28 mouse cellular contexts compared by ENCODE assay signal in the genomic region with DNA sequence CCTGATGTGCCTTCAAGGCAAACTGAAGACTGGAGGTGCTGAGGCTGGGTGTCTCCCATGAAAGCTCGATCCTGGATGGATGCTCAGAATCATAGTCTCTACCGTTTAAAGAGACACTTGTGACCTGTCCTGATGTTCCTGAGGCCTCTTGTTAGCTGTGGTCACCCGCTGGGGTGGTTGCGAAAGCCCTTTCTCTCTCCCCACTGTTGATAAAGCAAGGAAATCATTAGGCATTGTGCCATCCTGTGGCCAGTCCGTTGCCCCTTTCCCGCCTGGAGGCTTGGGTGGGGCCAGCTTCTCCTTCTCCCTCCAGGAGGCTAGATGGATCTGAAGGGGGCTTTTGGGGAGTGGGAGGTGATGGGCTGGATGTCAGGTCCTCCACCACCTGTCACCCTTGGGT. TPM values are rescaled to one million over a fixed set of nuclear protein-coding genes. Genes with fewer than 3 reads are reported as not detected.
DNase-seq lines count a peak whose midpoint lies in the region; ATAC-seq lines count a peak whose summit lies in the region.
"Had no signal": no experiment of that assay in that cellular context is flagged by ENCODE, and none has a peak within 500 bp of the region (broad histone marks: within the 10 kb centered on the region; RNA-seq: fewer than 3 reads in every experiment).

No protein-coding gene starts in this region.

- no peak for ATAC-seq in liver, embryonic 11.5 days (replicated peaks; ENCODE audit: low FRiP score)
- ATAC-seq: activated CD4-positive, CD25-positive, alpha-beta regulatory T cell, adult 4 months; forebrain, postnatal 0 days had no signal

- WGBS in liver, embryonic 11.5 days = 52% methylated on average over 6 of the region's 6 CpGs
- 81% methylated on average over 6 of the region's 6 CpGs for WGBS in limb, embryonic 10.5 days

- H3K4me2 ChIP-seq in liver, embryonic 11.5 days = no peak overlapping the region
- H3K4me2 ChIP-seq: heart, embryonic 13.5 days; hindbrain, embryonic 12.5 days; kidney, embryonic 15.5 days; liver, embryonic 13.5 days had no signal

- H3K27ac ChIP-seq in liver, embryonic 11.5 days (ENCODE audit: low read depth, low read length) = no peak overlapping the region
- peak overlapping the region; percentile 11; the same call in 1 of the 2 replicates for H3K27ac ChIP-seq in limb, embryonic 10.5 days
- H3K27ac ChIP-seq: forebrain, embryonic 10.5 days; heart, adult 2 months; heart, embryonic 13.5 days; hindbrain, embryonic 12.5 days; kidney, embryonic 15.5 days; left cerebral cortex, adult 2 months; liver, embryonic 13.5 days had no signal

- DNase-seq in liver (peak; percentile 34), NIH3T3 (ENCODE audit: low read depth) (peak; percentile 64)
- DNase-seq in liver, embryonic 11.5 days (ENCODE audit: low spot score) = no peak
- DNase-seq in limb, embryonic 10.5 days (ENCODE audit: low spot score) = no peak
- no peak for DNase-seq in gastrocnemius, postnatal 4 days (ENCODE audit: low spot score in 2 of 2)
- DNase-seq in adrenal gland, postnatal 4 days (ENCODE audit: low spot score in 2 of 2) = no peak
- no peak for DNase-seq in kidney, postnatal 25 days
- DNase-seq: adrenal gland, postnatal 10 days; cerebellum, adult 9-10 months; forebrain, postnatal 0 days; gastrocnemius, postnatal 14 days; heart, adult 2 months; heart, postnatal 14 days; kidney, adult 11 months; liver, embryonic 13.5 days; lung, postnatal 10 days; right cerebral cortex, postnatal 14 days; spleen, adult 18-20 months had no signal

- H3K9ac ChIP-seq in liver, embryonic 11.5 days (ENCODE audit: low read depth, low read length) = no peak overlapping the region
- H3K9ac ChIP-seq: forebrain, postnatal 0 days; heart, embryonic 13.5 days; hindbrain, embryonic 12.5 days; kidney, embryonic 15.5 days; liver, embryonic 13.5 days had no signal

- H3K4me1 ChIP-seq in liver, embryonic 11.5 days (replicated peaks; ENCODE audit: control insufficient read depth, insufficient read depth, low read length) = peaks cover 2% of the 10 kb centered on the region
- peaks cover 20% of the 10 kb centered on the region for H3K4me1 ChIP-seq in limb, embryonic 10.5 days
- peaks cover 75% of the 10 kb centered on the region for H3K4me1 ChIP-seq in megakaryocyte, embryonic 14.5 days

- H3K9me3 ChIP-seq in liver, embryonic 11.5 days (ENCODE audit: control insufficient read depth, low read length) = no peaks in the 10 kb centered on the region
- H3K9me3 ChIP-seq in limb, embryonic 10.5 days (replicated peaks) = no peaks in the 10 kb centered on the region
- H3K9me3 ChIP-seq in megakaryocyte, embryonic 14.5 days = peaks cover 5% of the 10 kb centered on the region; the same call in 1 of the 2 replicates
- H3K9me3 ChIP-seq: embryonic facial prominence, embryonic 10.5 days; forebrain, embryonic 10.5 days; heart, embryonic 13.5 days; hindbrain, embryonic 12.5 days; kidney, embryonic 15.5 days; liver, embryonic 13.5 days had no signal

- no peaks in the 10 kb centered on the region for H3K27me3 ChIP-seq in liver, embryonic 11.5 days (replicated peaks; ENCODE audit: control insufficient read depth, insufficient read depth, low read length)
- H3K27me3 ChIP-seq in limb, embryonic 10.5 days (ENCODE audit: low read depth, poor library complexity, severe bottlenecking) = no peaks in the 10 kb centered on the region
- peaks cover 64% of the 10 kb centered on the region for H3K27me3 ChIP-seq in megakaryocyte, embryonic 14.5 days (replicated peaks)
- H3K27me3 ChIP-seq: hindbrain, embryonic 12.5 days; kidney, embryonic 15.5 days; liver, embryonic 13.5 days had no signal

- H3K4me3 ChIP-seq in liver, embryonic 11.5 days (ENCODE audit: low read depth, low read length) = no peak overlapping the region
- H3K4me3 ChIP-seq in limb, embryonic 10.5 days = no peak overlapping the region
- peak overlapping the region; percentile 18 for H3K4me3 ChIP-seq in megakaryocyte, embryonic 14.5 days (replicated peaks)
- H3K4me3 ChIP-seq: embryonic facial prominence, embryonic 10.5 days; forebrain, embryonic 10.5 days; heart, adult 2 months; heart, embryonic 13.5 days; hindbrain, embryonic 12.5 days; kidney, embryonic 15.5 days; left cerebral cortex, adult 2 months; liver, embryonic 13.5 days had no signal

- no peaks in the 10 kb centered on the region for H3K36me3 ChIP-seq in liver, embryonic 11.5 days (ENCODE audit: control insufficient read depth, insufficient read depth, low read length)
- no peaks in the 10 kb centered on the region for H3K36me3 ChIP-seq in limb, embryonic 10.5 days
- H3K36me3 ChIP-seq in megakaryocyte, embryonic 14.5 days (replicated peaks; ENCODE audit: low read length) = no peaks in the 10 kb centered on the region
- H3K36me3 ChIP-seq: embryonic facial prominence, embryonic 10.5 days; forebrain, embryonic 10.5 days; heart, embryonic 13.5 days; hindbrain, embryonic 12.5 days; kidney, embryonic 15.5 days; liver, embryonic 13.5 days had no signal

RNA-seq across cellular contexts. Expression of gene Tmem189, which starts 21.0 kb away (rescaled TPM):
- polyA plus RNA-seq in liver, embryonic 11.5 days (2014; fragmentation: Nextera tagmentation; extraction: Ambion mirVana) = 30.5 and 32.6 TPM in 2 replicates
- polyA plus RNA-seq in limb, embryonic 10.5 days (2016; fragmentation: Nextera tagmentation; extraction: Ambion mirVana) = 41.9 and 43.2 TPM in 2 replicates
- 164 and 173 TPM in 2 replicates for polyA plus RNA-seq in megakaryocyte, embryonic 14.5 days (2012; ENCODE audit: insufficient read depth, low replicate concordance)
- 10 to 100 TPM; 27.4 to 28.0 TPM for total RNA-seq in gastrocnemius, postnatal 4 days (2021)
- total RNA-seq in adrenal gland, postnatal 4 days (2021) = 10 to 100 TPM; 32.9 to 35.4 TPM

RNA-seq across cellular contexts. Expression of gene Cebpb, which starts 21.9 kb away (rescaled TPM):
- 13.9 and 14.4 TPM in 2 replicates for polyA plus RNA-seq in liver, embryonic 11.5 days (2014; fragmentation: Nextera tagmentation; extraction: Ambion mirVana)
- polyA plus RNA-seq in limb, embryonic 10.5 days (2016; fragmentation: Nextera tagmentation; extraction: Ambion mirVana) = 1.2 and 2.2 TPM in 2 replicates
- polyA plus RNA-seq in megakaryocyte, embryonic 14.5 days (2012; ENCODE audit: insufficient read depth, low replicate concordance) = 372 and 610 TPM in 2 replicates
- 10 to 100 TPM; 25.7 to 35.7 TPM for total RNA-seq in gastrocnemius, postnatal 4 days (2021)
- 100 to 1,000 TPM; 229 to 255 TPM for total RNA-seq in adrenal gland, postnatal 4 days (2021)

RNA-seq across cellular contexts. Expression of gene Gm20431, which starts 49.3 kb away (rescaled TPM):
- 3.8 and 4.9 TPM in 2 replicates for polyA plus RNA-seq in liver, embryonic 11.5 days (2014; fragmentation: Nextera tagmentation; extraction: Ambion mirVana)
- polyA plus RNA-seq in limb, embryonic 10.5 days (2016; fragmentation: Nextera tagmentation; extraction: Ambion mirVana) = 1.0 and 4.0 TPM in 2 replicates
- polyA plus RNA-seq in megakaryocyte, embryonic 14.5 days (2012; ENCODE audit: insufficient read depth, low replicate concordance) = not detected in 2 replicates
- total RNA-seq in gastrocnemius, postnatal 4 days (2021) = 10 to 100 TPM; 20.3 to 22.9 TPM
- 10 to 100 TPM; 18.2 to 23.0 TPM for total RNA-seq in adrenal gland, postnatal 4 days (2021)
- total RNA-seq: forebrain, postnatal 0 days; neutrophil, adult 5-6 weeks had no signal
- polyA plus RNA-seq: activated CD4-positive, CD25-positive, alpha-beta regulatory T cell, adult 4 months; liver, embryonic 13.5 days; urinary bladder, adult 2 months had no signal

Comparison
In these comparisons a context has a peak if more than half of its experiments do, and no peak if none do; other contexts are left out.
1. DNase-seq: peak in liver (single experiment) and NIH3T3 (single experiment); none in liver, embryonic 11.5 days (single experiment), limb, embryonic 10.5 days (single experiment), gastrocnemius, postnatal 4 days (0 of 2), adrenal gland, postnatal 4 days (0 of 2) and kidney, postnatal 25 days (0 of 2).
2. RNA of gene Cebpb, which starts 21.9 kb away (polyA plus RNA-seq): 372 to 610 TPM in megakaryocyte, embryonic 14.5 days; 13.9 to 14.4 TPM in liver, embryonic 11.5 days and 1.2 to 2.2 TPM in limb, embryonic 10.5 days; every median in the first group is over 10 times any median in the second.